Mouse (Mus musculus): Measurements from ENCODE around the gene Pde2a.

GRCm38 (mm10) chr7:101435038-101435437 lies 13.5 kb downstream of the Pde2a start:
- no peak for TF ChIP-seq USF1 (IDR thresholded peaks at IDR 0.05; ENCODE audit: low read depth)
- TF ChIP-seq MYOD1 (IDR thresholded peaks at IDR 0.05; ENCODE audit: control insufficient read depth in 1 of 3, insufficient read length in 2 of 3, low read depth in 2 of 3) = no peak
- no peak for TF ChIP-seq POLR2A (IDR thresholded peaks at IDR 0.05; ENCODE audit: insufficient read length, low read depth)

Measured in myocyte (in vitro differentiated cells).